Mouse (Mus musculus): ENCODE measurements around the gene Ppp1r15a.
A peak's percentile ranks its signal among the peaks of the same experiment; 100 is the strongest.
"Not testable (repeated sequence)": the region's sequence is repeated elsewhere in the genome, so short reads cannot be mapped to it uniquely, and the experiment has no call there.

Gene Ppp1r15a

GRCm38 (mm10) chr7:45486158-45486557, 39.9 kb downstream of the Ppp1r15a start:
- DNase-seq (ENCODE audit: low read depth, low spot score): no peak

- not testable (repeated sequence) for DNase-seq (ENCODE audit: low read depth, low spot score)
Observed at GRCm38 (mm10) chr7:45484985-45485384, 41.1 kb downstream of the Ppp1r15a start.

- DNase-seq (ENCODE audit: low read depth, low spot score): no peak
Observed at GRCm38 (mm10) chr7:45482166-45482565, 43.9 kb downstream of the Ppp1r15a start.

GRCm38 (mm10) chr7:45481374-45481927, 44.6 kb downstream of the Ppp1r15a start, which contains the start of gene Tulp2:
Gene Tulp2 (plus strand): TSS chr7:45481877.
- peak; percentile 62 for DNase-seq (ENCODE audit: low read depth, low spot score)

- not testable (repeated sequence) for DNase-seq (ENCODE audit: low read depth, low spot score)
Observed at GRCm38 (mm10) chr7:45480310-45480709, 45.8 kb downstream of the Ppp1r15a start.

- DNase-seq (ENCODE audit: low read depth, low spot score): no peak
Observed at GRCm38 (mm10) chr7:45478774-45479173, 47.3 kb downstream of the Ppp1r15a start.

- peak; percentile 35 for DNase-seq (ENCODE audit: low read depth, low spot score)
Observed at GRCm38 (mm10) chr7:45477003-45477402, 49.1 kb downstream of the Ppp1r15a start.

- no peak for DNase-seq (ENCODE audit: low read depth, low spot score)
Observed at GRCm38 (mm10) chr7:45476453-45476852, 49.6 kb downstream of the Ppp1r15a start.

- no peak for DNase-seq (ENCODE audit: low read depth, low spot score)
Observed at GRCm38 (mm10) chr7:45475291-45475969, 50.6 kb downstream of the Ppp1r15a start.

All from A20 (cell line).